Mouse (Mus musculus) CH12.LX (cell line): Measurements from ENCODE around the gene Hist1h1t. TPM values are rescaled to one million over a fixed set of nuclear protein-coding genes. Genes with fewer than 3 reads are reported as not detected.

Experiments used
- DNase-seq: peaks from one replicate; pipeline ENCODE4 v3.0.0-alpha.2; 2013; ENCODE audit errors: extremely low read depth
- H3K27ac ChIP-seq: 2 replicates; pipeline ENCODE4 v1.5.1; 2012; ENCODE audit warnings: low read depth, mild to moderate bottlenecking, control low read depth, moderate library complexity; ENCODE audit not compliant: insufficient read depth
- H3K27me3 ChIP-seq: replicated peaks from 2 replicates; pipeline ENCODE3; 2012; ENCODE audit warnings: inconsistent platforms
- H3K36me3 ChIP-seq, 2 experiments: replicated peaks in 1 of 2; 2 replicates each; pipeline versions ENCODE3 to v1.6.1; 2012; ENCODE audit warnings: inconsistent platforms in 1 of 2, low read length in 1 of 2, mild to moderate bottlenecking in 1 of 2, mixed read lengths in 1 of 2, moderate library complexity in 1 of 2; ENCODE audit not compliant: control insufficient read depth in 1 of 2, insufficient read depth in 1 of 2
- H3K4me1 ChIP-seq, 2 experiments: 2 replicates each; pipeline ENCODE4 v1.6.1; 2012; ENCODE audit warnings: inconsistent platforms in 1 of 2, moderate library complexity in 1 of 2; ENCODE audit not compliant: insufficient read depth in 2 of 2, control insufficient read depth in 1 of 2
- H3K4me2 ChIP-seq: 2 replicates; pipeline ENCODE4 v1.6.1; 2012; ENCODE audit warnings: low read depth, mild to moderate bottlenecking, control low read depth; ENCODE audit not compliant: poor library complexity, insufficient read depth, severe bottlenecking
- H3K4me3 ChIP-seq, 3 experiments: fragments of 150-350 bp in 1 of 3; sonication (generic) in 1 of 3; replicated peaks in 1 of 3; 2 replicates each; pipeline versions ENCODE3 to v1.5.1; 2011 to 2012; ENCODE audit warnings: low read depth in 2 of 3, low read length in 2 of 3, mild to moderate bottlenecking in 2 of 3, moderate library complexity in 2 of 3, control low read depth in 1 of 3, improper control_type of control experiment in 1 of 3, inconsistent platforms in 1 of 3, mixed read lengths in 1 of 3; ENCODE audit not compliant: poor library complexity in 1 of 3
- H3K79me2 ChIP-seq: replicated peaks from 2 replicates; pipeline ENCODE4 v1.6.1; 2012; ENCODE audit warnings: mild to moderate bottlenecking, moderate library complexity; ENCODE audit not compliant: control insufficient read depth, poor library complexity, insufficient read depth, severe bottlenecking; ENCODE audit errors: extremely low read depth
- H3K9ac ChIP-seq: 2 replicates; pipeline ENCODE4 v1.6.1; 2012; ENCODE audit warnings: low read depth, mild to moderate bottlenecking, control low read depth, moderate library complexity; ENCODE audit not compliant: insufficient read depth
- H3K9me3 ChIP-seq: replicated peaks from 2 replicates; pipeline ENCODE3; 2012; ENCODE audit warnings: low read length, inconsistent platforms, mixed read lengths
- BHLHE40 ChIP-seq: IDR thresholded peaks from 2 replicates; pipeline ENCODE4 v1.6.1; 2011; ENCODE audit warnings: mild to moderate bottlenecking, low read depth, low read length, improper control_type of control experiment
- CTCF ChIP-seq, 2 experiments: IDR thresholded peaks in 1 of 2; conservative IDR thresholded peaks in 1 of 2; 2 replicates each; pipeline ENCODE4 v1.5.1; 2011 to 2012; ENCODE audit warnings: low read depth in 2 of 2, low read length in 2 of 2, improper control_type of control experiment in 1 of 2, inconsistent platforms in 1 of 2, mild to moderate bottlenecking in 1 of 2, moderate library complexity in 1 of 2
- GABPA ChIP-seq: IDR thresholded peaks from 2 replicates; pipeline ENCODE4 v1.6.1; 2012; ENCODE audit warnings: low read depth, low read length, improper control_type of control experiment, inconsistent platforms; ENCODE audit not compliant: insufficient replicate concordance
- HCFC1 ChIP-seq: IDR thresholded peaks from 2 replicates; pipeline ENCODE4 v1.6.1; 2012; ENCODE audit warnings: low read depth, mild to moderate bottlenecking, inconsistent platforms, low read length, improper control_type of control experiment
- MYC ChIP-seq: IDR thresholded peaks from 2 replicates; pipeline ENCODE4 v1.6.1; 2011; ENCODE audit warnings: low read depth, mild to moderate bottlenecking, improper control_type of control experiment, low read length
- NELFE ChIP-seq: IDR thresholded peaks from 2 replicates; pipeline ENCODE4 v1.6.1; 2011; ENCODE audit warnings: low read depth, low read length, improper control_type of control experiment
- NRF1 ChIP-seq: IDR thresholded peaks from 2 replicates; pipeline ENCODE4 v1.6.1; 2014; ENCODE audit warnings: low read depth, mild to moderate bottlenecking, inconsistent platforms, low read length, improper control_type of control experiment, moderate library complexity
- RAD21 ChIP-seq: IDR thresholded peaks from 2 replicates; pipeline ENCODE4 v1.6.1; 2011; ENCODE audit warnings: low read depth, mild to moderate bottlenecking, low read length, improper control_type of control experiment, moderate library complexity
- SIN3A ChIP-seq: IDR thresholded peaks from 2 replicates; pipeline ENCODE4 v1.6.1; 2012; ENCODE audit warnings: low read length, improper control_type of control experiment, inconsistent platforms
- TBP ChIP-seq: conservative IDR thresholded peaks from 2 replicates; pipeline ENCODE4 v1.6.1; 2011; ENCODE audit warnings: low read depth, low read length, improper control_type of control experiment
- USF1 ChIP-seq: IDR thresholded peaks from 2 replicates; pipeline ENCODE4 v1.6.1; 2014; ENCODE audit warnings: low read depth, mild to moderate bottlenecking, inconsistent platforms, low read length, improper control_type of control experiment
- dilution Hi-C: fragments of 300-500 bp; cut with MboI; formaldehyde crosslinking; loops from 2 replicates; pipeline ENCODE4 v1.14.3; 2020; ENCODE audit warnings: low sequenced_read_pairs; ENCODE audit not compliant: extremely low pct_unique_long_range_greater_than_20kb, extremely low pct_ligation_motif_present
- in situ Hi-C: fragments of 300-500 bp; cut with MboI; formaldehyde crosslinking; loops from 3 replicates; pipeline ENCODE4 v1.14.3; 2019; ENCODE audit warnings: low sequenced_read_pairs, low pct_ligation_motif_present, low pct_unique_long_range_greater_than_20kb, mixed read lengths
- polyA plus RNA-seq: library from polyadenylated mRNA; unstranded; fragments of >175 nt; gene quantifications from 2 replicates; pipeline ENCODE4 v1.2.1, GENCODE M21; 2012; ENCODE audit warnings: low read depth; ENCODE audit not compliant: insufficient read length
- total RNA-seq, 2 experiments: library from RNA; depleted of rRNA; stranded (reverse); fragments of 300-350 nt in 1 of 2; fragments of >200 nt in 1 of 2; gene quantifications; 2 replicates each; pipeline ENCODE4 v1.2.3; 2012 to 2014

The Hist1h1t gene
- total and polyA plus RNA-seq, 3 experiments: 0.38 TPM; not detected in 2

DNA sequence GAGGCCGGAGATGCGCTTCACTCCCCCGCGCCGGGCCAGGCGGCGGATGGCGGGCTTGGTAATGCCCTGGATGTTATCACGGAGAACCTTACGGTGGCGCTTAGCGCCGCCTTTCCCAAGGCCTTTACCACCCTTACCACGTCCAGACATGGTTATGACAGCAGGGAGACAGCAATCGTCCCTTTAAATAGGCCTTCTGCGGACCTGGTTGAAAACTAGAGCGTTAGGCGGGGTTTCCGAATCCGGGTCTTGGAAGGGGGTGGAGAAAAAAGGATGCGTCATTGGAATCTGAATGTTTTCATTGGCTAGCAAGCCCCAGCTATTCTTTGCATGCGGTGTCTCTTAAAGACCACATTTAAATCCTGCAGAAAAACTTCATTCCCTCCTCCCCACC is 2.7 kb downstream of the Hist1h1t start, which contains the start of gene Hist1h4c (continued):
- TF ChIP-seq CTCF (conservative IDR thresholded peaks at IDR 0.05 in 1 of 2, IDR thresholded peaks at IDR 0.05 in 1 of 2; ENCODE audit: low read depth in 2 of 2, low read length in 2 of 2) (no peak), GABPA (no peak), MYC (peak; percentile 58; the same call in 1 of the 2 replicates)

DNA sequence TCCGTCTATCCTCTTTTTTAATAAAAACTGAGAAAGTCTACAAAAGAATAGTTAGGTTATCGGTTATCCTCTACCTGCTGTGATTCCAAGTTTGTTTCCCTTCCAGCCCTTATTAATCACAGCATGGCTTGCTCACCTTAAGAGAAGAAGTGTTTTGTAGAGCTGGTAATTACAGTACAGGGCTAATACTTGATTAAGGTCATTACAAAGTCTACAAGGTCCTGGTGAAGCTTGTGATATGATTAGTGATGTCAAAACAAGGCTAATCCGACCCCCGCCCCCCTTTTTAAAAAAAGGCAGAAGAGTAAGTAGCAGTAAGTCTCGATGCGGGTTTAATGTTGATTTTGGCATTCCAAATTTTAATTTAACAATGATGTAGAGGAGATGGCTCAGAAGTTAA is 3.4 kb downstream of the Hist1h1t start:
- Histone ChIP-seq H3K4me3 (no peak overlapping the region), H3K9ac (peak overlapping the region; percentile 67), H3K4me2 (peak overlapping the region; percentile 52; the same call in 1 of the 2 replicates), H3K36me3 (no peaks in the 10 kb centered on the region), H3K79me2 (no peaks in the 10 kb centered on the region), H3K27ac (0 out of 2 replicates have a peak overlapping the region, but pooled peaks have one; percentile 45)
- dilution Hi-C loops (loop anchor here (10.0 kb wide), 1 partner anchor 46 kb away; the partner anchor contains the start of genes Hist1h2bb and Hist1h3c), in situ Hi-C loops (no loop called here)
- DNase-seq: no peak
- TF ChIP-seq NRF1: no peak
- no peak for TF ChIP-seq BHLHE40
- TF ChIP-seq RAD21: no peak
- no peak for TF ChIP-seq SIN3A
- no peak for TF ChIP-seq TBP
- no peak for TF ChIP-seq NELFE
- TF ChIP-seq USF1: no peak
- TF ChIP-seq, all 38 proteins: peak for 0
- H3K4me1 ChIP-seq: peaks cover 2 to 52% of the 10 kb centered on the region in 2 experiments; a peak in 2 of 4 replicates
- no peaks in the 10 kb centered on the region for H3K9me3 ChIP-seq
- no peaks in the 10 kb centered on the region for H3K27me3 ChIP-seq

DNA sequence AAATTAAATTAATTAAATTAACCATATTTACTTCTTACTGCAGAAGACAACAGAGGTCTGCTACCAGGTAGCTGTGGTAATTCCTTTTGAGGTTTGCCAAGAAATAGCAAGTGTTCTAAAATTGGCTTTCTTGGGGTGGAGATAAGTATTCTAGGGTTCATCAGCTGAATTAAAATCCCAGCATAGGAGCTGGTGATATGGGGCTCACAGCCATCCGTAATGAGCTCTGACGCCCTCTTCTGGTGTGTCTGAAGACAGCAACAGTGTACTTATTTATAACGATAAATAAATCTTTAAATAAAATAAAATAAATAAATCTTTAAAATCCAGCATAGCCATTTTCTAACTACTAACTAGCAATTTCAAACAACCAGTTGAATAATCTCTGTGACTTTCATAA is 4.2 kb downstream of the Hist1h1t start:
- TF ChIP-seq HCFC1 (no peak), CTCF (conservative IDR thresholded peaks at IDR 0.05 in 1 of 2, IDR thresholded peaks at IDR 0.05 in 1 of 2; ENCODE audit: low read depth in 2 of 2, low read length in 2 of 2) (peak in 1 of 2 experiments; percentile 36; a peak in 3 of 4 replicates)
- Histone ChIP-seq H3K4me2 (no peak overlapping the region), H3K9ac (no peak overlapping the region), H3K4me1 (peaks cover 2 to 58% of the 10 kb centered on the region in 2 experiments; a peak in 2 of 4 replicates), H3K36me3 (no peaks in the 10 kb centered on the region), H3K4me3 (no peak overlapping the region), H3K27ac (no peak overlapping the region), H3K79me2 (no peaks in the 10 kb centered on the region), H3K27me3 (no peaks in the 10 kb centered on the region), H3K9me3 (no peaks in the 10 kb centered on the region)
- no peak for DNase-seq
- in situ Hi-C loops (loop anchor here (5.0 kb wide), 1 partner anchor 38 kb away; the partner anchor contains the start of gene Hist1h1c), dilution Hi-C loops (loop anchor here (10.0 kb wide), 1 partner anchor 45 kb away; the partner anchor contains the start of genes Hist1h2bb and Hist1h3c)
